Mouse (Mus musculus) erythroblast, embryonic 14.5 days (primary cell): Measurements from ENCODE around the gene Cyp4f17.

Source experiments
- GATA1 ChIP-seq: IDR thresholded peaks from 2 replicates; pipeline ENCODE4 v1.6.1; 2012; ENCODE audit warnings: low read length, inconsistent platforms, mixed read lengths
- TAL1 ChIP-seq: IDR thresholded peaks from 3 replicates; pipeline ENCODE4 v1.6.1; 2012; ENCODE audit warnings: low read length, inconsistent platforms, mixed read lengths

DNA sequence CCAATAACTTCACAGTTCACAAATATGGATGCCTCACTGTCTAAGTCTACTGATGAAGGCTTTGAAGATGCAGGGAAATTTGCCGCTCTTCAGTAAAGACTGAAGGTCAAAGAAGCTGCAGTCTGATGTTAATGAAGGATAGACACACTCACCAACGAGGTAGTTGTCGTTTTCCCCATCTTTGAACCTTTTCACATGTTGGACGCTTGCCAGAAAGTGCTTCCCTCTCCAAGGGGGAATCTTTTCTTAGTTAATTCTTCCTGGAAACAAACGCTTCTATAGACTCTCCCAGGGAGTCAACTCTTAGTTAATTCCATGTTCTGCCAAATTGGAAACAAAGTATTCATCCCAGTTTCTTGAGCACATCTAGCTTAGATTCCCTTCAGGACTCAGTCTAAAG, 10.3 kb downstream of the Cyp4f17 start:
- no peak for TF ChIP-seq GATA1
- TF ChIP-seq TAL1 = no peak
